Mouse (Mus musculus): ENCODE results near the gene Snx19.

DNA sequence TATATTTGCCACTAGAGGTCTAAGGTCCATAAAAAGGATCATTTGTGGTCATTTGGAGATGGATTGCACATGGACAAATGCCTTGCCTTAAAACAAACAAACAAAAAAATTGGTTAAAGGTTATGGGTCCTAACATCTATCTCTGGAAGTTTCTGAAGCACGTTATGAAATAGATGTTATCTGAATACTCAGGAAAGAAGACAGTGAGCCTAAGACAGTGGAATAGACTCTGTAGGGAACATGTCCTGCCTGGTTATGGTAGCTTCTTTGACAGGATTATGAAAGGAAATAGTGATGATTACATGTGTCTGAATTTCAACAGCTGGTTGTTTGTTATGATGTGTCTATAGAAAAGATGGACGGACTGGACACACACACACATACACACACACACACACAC lies 27.6 kb downstream of the Snx19 start:
- no peak for TF ChIP-seq CTCF (IDR thresholded peaks at IDR 0.05; ENCODE audit: borderline replicate concordance, insufficient read depth, low read depth, low read length)
- TF ChIP-seq POLR2A (IDR thresholded peaks at IDR 0.05; ENCODE audit: borderline replicate concordance, insufficient read depth, low read length) = no peak
